Mouse (Mus musculus): Measurements from ENCODE around the gene Anxa11. TPM values are rescaled to one million over a fixed set of nuclear protein-coding genes. Genes with fewer than 3 reads are reported as not detected.

Gene Anxa11
- polyA plus RNA-seq, 1 experiment from 2014 or later = 32.0 TPM

- ATAC-seq (ENCODE audit: low read depth) = peak; percentile 42; the same call in 1 of the 2 replicates
- Histone ChIP-seq H3K27ac (ENCODE audit: low read length) (no peak overlapping the region), H3K36me3 (ENCODE audit: control insufficient read depth, insufficient read depth, low read length) (no peaks in the 10 kb centered on the region), H3K9me3 (ENCODE audit: control insufficient read depth, low read length) (no peaks in the 10 kb centered on the region), H3K9ac (ENCODE audit: low read length) (no peak overlapping the region), H3K4me3 (ENCODE audit: low read length) (no peak overlapping the region), H3K4me2 (ENCODE audit: low read depth, low read length) (no peak overlapping the region), H3K4me1 (replicated peaks; ENCODE audit: control insufficient read depth, insufficient read depth, low read length) (peaks cover 3% of the 10 kb centered on the region; the same call in 1 of the 2 replicates), H3K27me3 (ENCODE audit: control insufficient read depth, insufficient read depth, low read depth, low read length) (no peaks in the 10 kb centered on the region)
- 39% methylated on average over 3 of the region's 3 CpGs for WGBS
These were observed 15.2 kb downstream of the Anxa11 start for GRCm38 (mm10) chr14:25857168-25857621.

- Histone ChIP-seq H3K9ac (ENCODE audit: low read length) (no peak overlapping the region), H3K27ac (ENCODE audit: low read length) (no peak overlapping the region), H3K4me2 (ENCODE audit: low read depth, low read length) (no peak overlapping the region), H3K27me3 (ENCODE audit: control insufficient read depth, insufficient read depth, low read depth, low read length) (no peaks in the 10 kb centered on the region), H3K4me3 (ENCODE audit: low read length) (no peak overlapping the region), H3K9me3 (ENCODE audit: control insufficient read depth, low read length) (no peaks in the 10 kb centered on the region), H3K4me1 (replicated peaks; ENCODE audit: control insufficient read depth, insufficient read depth, low read length) (peaks cover 3% of the 10 kb centered on the region; the same call in 1 of the 2 replicates), H3K36me3 (ENCODE audit: control insufficient read depth, insufficient read depth, low read length) (no peaks in the 10 kb centered on the region)
- no peak for ATAC-seq (ENCODE audit: low read depth)
- 76% methylated on average over 8 of the region's 8 CpGs for whole genome bisulfite sequencing
These were observed 16.0 kb downstream of the Anxa11 start for GRCm38 (mm10) chr14:25857940-25858339.

DNA sequence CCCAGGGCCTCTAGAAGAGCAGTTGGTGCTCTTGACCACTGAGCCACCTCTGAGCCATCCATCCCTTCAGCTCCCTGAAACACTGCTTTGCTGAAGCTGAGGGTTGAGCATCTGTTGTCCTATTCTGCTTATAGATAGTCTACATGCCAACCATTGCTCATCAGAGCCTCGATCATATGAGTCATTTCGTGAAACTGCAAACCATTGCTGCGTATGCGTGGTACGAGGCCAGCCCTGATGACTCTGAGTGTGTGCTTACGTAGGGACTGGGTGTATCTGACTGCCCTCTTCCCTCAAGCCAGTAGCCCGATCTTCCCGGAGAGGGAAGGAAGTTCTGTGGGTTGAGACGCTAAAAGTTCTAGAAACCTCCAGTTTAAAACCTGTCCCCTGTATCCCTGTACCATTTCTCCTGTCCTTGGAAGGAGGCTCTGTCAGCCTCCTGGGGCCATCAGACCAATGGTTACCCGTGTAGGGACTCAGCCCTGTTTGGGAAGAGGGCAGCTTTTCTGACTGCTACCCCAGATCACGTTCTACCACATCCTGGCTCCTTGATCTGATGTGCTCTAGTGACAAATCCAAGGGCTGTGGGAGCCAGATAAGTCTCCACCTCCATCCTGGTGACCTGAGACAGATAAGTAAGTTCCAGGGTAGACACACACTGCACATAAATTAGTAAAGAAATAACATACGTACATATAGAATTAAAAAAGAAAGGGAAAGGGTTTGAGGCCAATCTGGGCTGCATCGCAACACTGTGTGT lies 20.0 kb downstream of the Anxa11 start:
- Histone ChIP-seq H3K9me3 (ENCODE audit: control insufficient read depth, low read length) (no peaks in the 10 kb centered on the region), H3K9ac (ENCODE audit: low read length) (no peak overlapping the region), H3K27ac (ENCODE audit: low read length) (no peak overlapping the region), H3K4me2 (ENCODE audit: low read depth, low read length) (no peak overlapping the region), H3K4me1 (replicated peaks; ENCODE audit: control insufficient read depth, insufficient read depth, low read length) (peaks cover 6% of the 10 kb centered on the region), H3K4me3 (ENCODE audit: low read length) (no peak overlapping the region), H3K36me3 (ENCODE audit: control insufficient read depth, insufficient read depth, low read length) (no peaks in the 10 kb centered on the region), H3K27me3 (ENCODE audit: control insufficient read depth, insufficient read depth, low read depth, low read length) (no peaks in the 10 kb centered on the region)
- WGBS = 84% methylated on average over 13 of the region's 13 CpGs
- no peak for ATAC-seq (ENCODE audit: low read depth)

DNA sequence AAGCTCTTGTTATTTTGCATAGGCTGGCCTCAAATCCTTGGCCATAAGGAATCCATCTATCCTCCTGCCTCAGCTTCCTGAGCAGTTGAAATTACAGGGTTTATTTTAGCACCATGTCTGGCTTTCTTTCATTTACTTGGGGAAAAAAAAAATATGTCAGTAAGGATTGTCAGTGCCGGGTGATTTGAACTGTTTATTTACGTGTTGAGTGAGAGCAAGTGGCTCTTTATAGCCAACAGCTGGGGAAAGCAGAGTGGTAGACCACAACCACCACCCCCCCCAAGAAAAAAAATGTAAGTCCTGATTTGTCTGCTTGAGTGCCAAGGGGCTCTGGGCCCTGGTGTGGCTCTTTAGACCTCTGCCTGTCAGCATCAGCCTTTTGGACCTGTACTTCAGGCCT lies 21.8 kb downstream of the Anxa11 start:
- Histone ChIP-seq H3K27me3 (ENCODE audit: control insufficient read depth, insufficient read depth, low read depth, low read length) (no peaks in the 10 kb centered on the region), H3K4me2 (ENCODE audit: low read depth, low read length) (no peak overlapping the region), H3K9ac (ENCODE audit: low read length) (no peak overlapping the region), H3K4me1 (replicated peaks; ENCODE audit: control insufficient read depth, insufficient read depth, low read length) (peaks cover 3% of the 10 kb centered on the region), H3K27ac (ENCODE audit: low read length) (no peak overlapping the region), H3K36me3 (ENCODE audit: control insufficient read depth, insufficient read depth, low read length) (no peaks in the 10 kb centered on the region), H3K9me3 (ENCODE audit: control insufficient read depth, low read length) (no peaks in the 10 kb centered on the region), H3K4me3 (ENCODE audit: low read length) (no peak overlapping the region)
- no peak for ATAC-seq (ENCODE audit: low read depth)
- 52% methylated on average over 2 of the region's 2 CpGs for WGBS

GRCm38 (mm10) chr14:25865251-25865650 lies 23.3 kb downstream of the Anxa11 start:
- Histone ChIP-seq H3K27ac (ENCODE audit: low read length) (no peak overlapping the region), H3K9me3 (ENCODE audit: control insufficient read depth, low read length) (no peaks in the 10 kb centered on the region), H3K4me2 (ENCODE audit: low read depth, low read length) (no peak overlapping the region), H3K27me3 (ENCODE audit: control insufficient read depth, insufficient read depth, low read depth, low read length) (no peaks in the 10 kb centered on the region), H3K4me1 (replicated peaks; ENCODE audit: control insufficient read depth, insufficient read depth, low read length) (peaks cover 3% of the 10 kb centered on the region), H3K9ac (ENCODE audit: low read length) (no peak overlapping the region), H3K36me3 (ENCODE audit: control insufficient read depth, insufficient read depth, low read length) (no peaks in the 10 kb centered on the region), H3K4me3 (ENCODE audit: low read length) (no peak overlapping the region)
- WGBS = 85% methylated on average over 5 of the region's 5 CpGs
- no peak for ATAC-seq (ENCODE audit: low read depth)

DNA sequence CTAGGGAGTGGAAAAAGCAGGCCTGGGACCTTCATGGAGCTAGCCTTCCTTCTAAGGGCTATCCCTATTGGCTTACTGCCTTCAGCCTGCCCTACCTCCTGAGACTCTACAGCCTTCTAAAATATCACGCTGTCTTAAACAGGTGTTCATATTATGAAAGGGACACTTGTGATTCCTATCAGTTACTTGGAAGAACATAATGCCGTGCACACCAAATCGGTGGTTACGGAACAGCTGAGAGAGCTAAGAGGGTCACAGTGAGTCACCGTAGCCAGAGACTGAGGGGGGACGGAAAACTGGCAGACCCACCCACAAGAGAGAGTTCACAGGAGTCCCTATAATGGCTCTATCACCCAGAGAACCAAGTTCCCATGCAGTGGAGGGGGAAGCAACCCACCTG lies 24.4 kb downstream of the Anxa11 start:
- Histone ChIP-seq H3K4me1 (replicated peaks; ENCODE audit: control insufficient read depth, insufficient read depth, low read length) (peaks cover 3% of the 10 kb centered on the region), H3K27me3 (ENCODE audit: control insufficient read depth, insufficient read depth, low read depth, low read length) (no peaks in the 10 kb centered on the region), H3K9ac (ENCODE audit: low read length) (no peak overlapping the region), H3K36me3 (ENCODE audit: control insufficient read depth, insufficient read depth, low read length) (no peaks in the 10 kb centered on the region), H3K4me3 (ENCODE audit: low read length) (no peak overlapping the region), H3K9me3 (ENCODE audit: control insufficient read depth, low read length) (no peaks in the 10 kb centered on the region), H3K27ac (ENCODE audit: low read length) (no peak overlapping the region), H3K4me2 (ENCODE audit: low read depth, low read length) (no peak overlapping the region)
- no peak for ATAC-seq (ENCODE audit: low read depth)
- 70% methylated on average over 6 of the region's 6 CpGs for WGBS

DNA sequence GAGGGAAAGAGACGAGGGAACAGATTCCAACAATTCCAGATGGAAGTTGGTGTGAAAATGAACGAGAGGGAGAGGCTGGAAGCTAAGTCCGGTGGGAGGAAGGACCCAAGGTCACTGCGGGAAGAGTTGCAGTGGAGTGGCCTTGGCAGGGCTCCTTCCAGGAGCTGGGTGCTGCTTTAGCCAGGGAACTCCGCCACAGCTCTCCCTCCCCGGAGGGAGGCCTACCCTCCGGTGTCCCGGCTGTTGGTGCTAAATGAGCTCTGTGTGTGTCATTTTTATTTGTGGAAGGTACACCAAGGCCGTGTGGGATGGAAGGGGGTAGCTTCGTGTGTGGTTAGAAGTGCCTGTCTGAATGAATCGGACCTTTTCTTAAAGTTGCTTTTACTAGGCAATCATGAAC lies 24.9 kb downstream of the Anxa11 start:
- Histone ChIP-seq H3K4me1 (replicated peaks; ENCODE audit: control insufficient read depth, insufficient read depth, low read length) (peaks cover 3% of the 10 kb centered on the region), H3K27me3 (ENCODE audit: control insufficient read depth, insufficient read depth, low read depth, low read length) (no peaks in the 10 kb centered on the region), H3K27ac (ENCODE audit: low read length) (no peak overlapping the region), H3K36me3 (ENCODE audit: control insufficient read depth, insufficient read depth, low read length) (no peaks in the 10 kb centered on the region), H3K9ac (ENCODE audit: low read length) (no peak overlapping the region; the same call in 1 of the 2 replicates), H3K9me3 (ENCODE audit: control insufficient read depth, low read length) (no peaks in the 10 kb centered on the region), H3K4me2 (ENCODE audit: low read depth, low read length) (no peak overlapping the region), H3K4me3 (ENCODE audit: low read length) (no peak overlapping the region)
- WGBS = 44% methylated on average over 11 of the region's 11 CpGs
- no peak for ATAC-seq (ENCODE audit: low read depth)

DNA sequence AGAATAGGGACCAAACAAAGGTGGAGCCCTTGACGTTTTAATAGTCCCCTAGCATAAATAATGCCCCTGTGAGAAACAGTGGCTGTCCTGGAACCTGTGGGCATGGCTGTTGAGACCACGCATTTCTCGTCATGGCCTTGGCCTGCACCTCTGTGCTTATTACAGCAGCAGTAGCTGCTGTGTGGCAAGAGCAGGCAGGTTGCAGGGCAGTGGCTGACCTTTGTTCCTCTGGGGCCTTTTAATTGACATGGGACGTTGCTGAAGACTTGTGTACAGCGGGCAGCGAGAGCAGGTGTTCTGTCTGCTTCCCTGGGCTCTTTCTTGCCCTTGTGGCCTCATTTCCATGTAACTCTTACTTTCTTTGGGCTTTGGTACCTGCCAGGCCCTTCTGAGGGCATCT lies 25.9 kb downstream of the Anxa11 start:
- ATAC-seq (ENCODE audit: low read depth) = no peak
- H3K9ac ChIP-seq (ENCODE audit: low read length) = no peak overlapping the region
- 65% methylated on average over 6 of the region's 6 CpGs for WGBS
- H3K4me3 ChIP-seq (ENCODE audit: low read length) = no peak overlapping the region
- H3K9me3 ChIP-seq (ENCODE audit: control insufficient read depth, low read length) = no peaks in the 10 kb centered on the region
- no peak overlapping the region for H3K4me2 ChIP-seq (ENCODE audit: low read depth, low read length)
- H3K4me1 ChIP-seq (replicated peaks; ENCODE audit: control insufficient read depth, insufficient read depth, low read length) = peaks cover 11% of the 10 kb centered on the region
- H3K27me3 ChIP-seq (ENCODE audit: control insufficient read depth, insufficient read depth, low read depth, low read length) = no peaks in the 10 kb centered on the region
- H3K36me3 ChIP-seq (ENCODE audit: control insufficient read depth, insufficient read depth, low read length) = no peaks in the 10 kb centered on the region
- H3K27ac ChIP-seq (ENCODE audit: low read length) = no peak overlapping the region

DNA sequence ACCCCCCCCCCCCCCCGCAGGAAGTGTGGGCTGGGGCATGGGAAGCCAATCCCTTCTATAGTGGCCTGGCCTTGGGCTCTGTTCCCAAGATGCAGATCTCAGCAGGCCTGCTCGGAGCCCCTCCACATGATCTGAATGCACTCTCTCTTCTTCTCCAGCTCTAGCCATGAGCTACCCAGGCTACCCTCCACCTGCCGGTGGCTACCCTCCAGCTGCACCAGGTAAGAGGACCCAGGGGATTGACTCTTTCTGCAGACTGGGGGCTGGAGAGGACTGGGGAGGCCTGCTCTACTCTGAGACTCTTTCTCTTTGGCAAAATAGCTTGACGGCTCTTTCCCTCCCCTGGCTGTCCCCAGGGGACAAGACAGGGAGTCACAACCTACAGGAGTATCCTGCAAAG lies 26.8 kb downstream of the Anxa11 start:
- 84% methylated on average over 3 of the region's 4 CpGs for WGBS
- no peak overlapping the region for H3K27ac ChIP-seq (ENCODE audit: low read length)
- H3K4me1 ChIP-seq (replicated peaks; ENCODE audit: control insufficient read depth, insufficient read depth, low read length) = peaks cover 18% of the 10 kb centered on the region
- H3K36me3 ChIP-seq (ENCODE audit: control insufficient read depth, insufficient read depth, low read length) = no peaks in the 10 kb centered on the region
- H3K4me3 ChIP-seq (ENCODE audit: low read length) = no peak overlapping the region
- ATAC-seq (ENCODE audit: low read depth) = no peak
- H3K4me2 ChIP-seq (ENCODE audit: low read depth, low read length) = no peak overlapping the region
- H3K9ac ChIP-seq (ENCODE audit: low read length) = no peak overlapping the region
- no peaks in the 10 kb centered on the region for H3K9me3 ChIP-seq (ENCODE audit: control insufficient read depth, low read length)
- H3K27me3 ChIP-seq (ENCODE audit: control insufficient read depth, insufficient read depth, low read depth, low read length) = no peaks in the 10 kb centered on the region
